Comparison of ENCODE assay signal across 19 mouse cellular contexts in genomic region chr14:47799564-47799963, GRCm38 (mm10).
DNase-seq lines count a peak whose midpoint lies in the region; ATAC-seq and TF ChIP-seq lines count a peak whose summit lies in the region.
"Had no signal": no experiment of that assay in that cellular context is flagged by ENCODE, and none has a peak within 500 bp of the region (broad histone marks: within the 10 kb centered on the region; RNA-seq: fewer than 3 reads in every experiment).

No protein-coding gene starts in this region.

- no peaks in the 10 kb centered on the region for H3K27me3 ChIP-seq in intestine, embryonic 16.5 days (replicated peaks; ENCODE audit: control insufficient read depth, insufficient read depth, low read length)
- H3K27me3 ChIP-seq in lung, embryonic 14.5 days (ENCODE audit: insufficient read depth, low read length): no peaks in the 10 kb centered on the region
- H3K27me3 ChIP-seq in hindbrain, embryonic 16.5 days (replicated peaks; ENCODE audit: control insufficient read depth, insufficient read depth, low read length): no peaks in the 10 kb centered on the region
- H3K27me3 ChIP-seq: forebrain, embryonic 15.5 days; heart, embryonic 13.5 days; liver, embryonic 13.5 days; megakaryocyte, embryonic 14.5 days; stomach, embryonic 15.5 days had no signal

- no peak overlapping the region for H3K27ac ChIP-seq in intestine, embryonic 16.5 days (ENCODE audit: low read length)
- peak overlapping the region; percentile 48; the same call in 1 of the 2 replicates for H3K27ac ChIP-seq in lung, embryonic 14.5 days (ENCODE audit: low read depth)
- H3K27ac ChIP-seq in hindbrain, embryonic 16.5 days (ENCODE audit: low read depth, low read length): no peak overlapping the region
- H3K27ac ChIP-seq: forebrain, embryonic 15.5 days; heart, embryonic 13.5 days; hindbrain, postnatal 0 days; liver, embryonic 13.5 days; stomach, embryonic 15.5 days had no signal

- DNase-seq in kidney, postnatal 36 days: peak; percentile 19 to 39
- no peak for DNase-seq in kidney, adult 9 months
- DNase-seq in lung, embryonic 14.5 days: peak; percentile 92
- peak; percentile 56 to 62 for DNase-seq in lung, postnatal 4 days
- DNase-seq in left cerebral cortex, adult 11 months (ENCODE audit: low spot score): no peak
- DNase-seq: cerebellum, postnatal 14 days; embryo, embryonic 11 days; heart, postnatal 4 days; liver, embryonic 13.5 days; right cerebral cortex, adult 18-20 months; spleen, adult 18-20 months had no signal

- TF ChIP-seq CTCF in lung, embryonic 14.5 days (IDR thresholded peaks at IDR 0.05; ENCODE audit: low read depth): no peak

- no peak overlapping the region for H3K4me3 ChIP-seq in intestine, embryonic 16.5 days (ENCODE audit: low read length)
- H3K4me3 ChIP-seq in lung, embryonic 14.5 days (ENCODE audit: low read depth, low read length): no peak overlapping the region
- H3K4me3 ChIP-seq in hindbrain, embryonic 16.5 days (ENCODE audit: low read length): no peak overlapping the region
- H3K4me3 ChIP-seq: forebrain, embryonic 15.5 days; heart, embryonic 13.5 days; liver, embryonic 13.5 days; megakaryocyte, embryonic 14.5 days; stomach, embryonic 15.5 days had no signal

- H3K9me3 ChIP-seq in intestine, embryonic 16.5 days (ENCODE audit: control insufficient read depth, low read length): no peaks in the 10 kb centered on the region
- H3K9me3 ChIP-seq in lung, embryonic 14.5 days (ENCODE audit: low read depth, low read length): no peaks in the 10 kb centered on the region
- no peaks in the 10 kb centered on the region for H3K9me3 ChIP-seq in hindbrain, embryonic 16.5 days (ENCODE audit: control insufficient read depth, low read length)
- H3K9me3 ChIP-seq: forebrain, embryonic 15.5 days; liver, embryonic 13.5 days; megakaryocyte, embryonic 14.5 days; stomach, embryonic 15.5 days had no signal

- no peak overlapping the region for H3K9ac ChIP-seq in intestine, embryonic 16.5 days (ENCODE audit: low read depth, low read length)
- no peak overlapping the region for H3K9ac ChIP-seq in lung, embryonic 14.5 days
- no peak overlapping the region for H3K9ac ChIP-seq in hindbrain, embryonic 16.5 days (ENCODE audit: low read depth, low read length)
- H3K9ac ChIP-seq: forebrain, embryonic 15.5 days; heart, embryonic 13.5 days; liver, embryonic 13.5 days; stomach, embryonic 15.5 days had no signal

- no peak overlapping the region for H3K4me2 ChIP-seq in intestine, embryonic 16.5 days (ENCODE audit: low read depth, low read length)
- no peak overlapping the region for H3K4me2 ChIP-seq in lung, embryonic 14.5 days
- no peak overlapping the region for H3K4me2 ChIP-seq in hindbrain, embryonic 16.5 days (ENCODE audit: low read length)
- H3K4me2 ChIP-seq: forebrain, embryonic 15.5 days; heart, embryonic 13.5 days; liver, embryonic 13.5 days; stomach, embryonic 15.5 days had no signal

- H3K4me1 ChIP-seq in intestine, embryonic 16.5 days (ENCODE audit: control insufficient read depth, insufficient read depth, low read length): peaks cover 8% of the 10 kb centered on the region
- H3K4me1 ChIP-seq in lung, embryonic 14.5 days (ENCODE audit: insufficient read depth): peaks cover 4% of the 10 kb centered on the region; the same call in 1 of the 2 replicates
- no peaks in the 10 kb centered on the region for H3K4me1 ChIP-seq in hindbrain, embryonic 16.5 days (ENCODE audit: control insufficient read depth, insufficient read depth, low read depth, low read length)
- H3K4me1 ChIP-seq: forebrain, embryonic 15.5 days; heart, embryonic 13.5 days; liver, embryonic 13.5 days; megakaryocyte, embryonic 14.5 days; stomach, embryonic 15.5 days had no signal

- 20% methylated on average over 2 of the region's 2 CpGs for WGBS in intestine, embryonic 16.5 days
- 9% methylated on average over 2 of the region's 2 CpGs for WGBS in lung, embryonic 14.5 days
- WGBS in hindbrain, embryonic 16.5 days: 48% methylated on average over 2 of the region's 2 CpGs

- peak; percentile 64; the same call in 1 of the 2 replicates for ATAC-seq in intestine, embryonic 16.5 days
- peak; percentile 72 for ATAC-seq in lung, embryonic 14.5 days (ENCODE audit: insufficient read depth)
- no peak for ATAC-seq in hindbrain, embryonic 16.5 days
- ATAC-seq: forebrain, embryonic 15.5 days; hindbrain, postnatal 0 days; midbrain, embryonic 16.5 days had no signal

- no peaks in the 10 kb centered on the region for H3K36me3 ChIP-seq in intestine, embryonic 16.5 days (ENCODE audit: control insufficient read depth, insufficient read depth, low read length)
- no peaks in the 10 kb centered on the region for H3K36me3 ChIP-seq in lung, embryonic 14.5 days (ENCODE audit: insufficient read depth)
- no peaks in the 10 kb centered on the region for H3K36me3 ChIP-seq in hindbrain, embryonic 16.5 days (ENCODE audit: control insufficient read depth, insufficient read depth, low read length)
- H3K36me3 ChIP-seq: forebrain, embryonic 15.5 days; heart, embryonic 13.5 days; liver, embryonic 13.5 days; stomach, embryonic 15.5 days had no signal

Comparison
In these comparisons a context has a peak if more than half of its experiments do, and no peak if none do; other contexts are left out.
1. DNase-seq: peak in kidney, postnatal 36 days (2 of 2), lung, embryonic 14.5 days (single experiment) and lung, postnatal 4 days (2 of 2); none in kidney, adult 9 months (single experiment) and left cerebral cortex, adult 11 months (single experiment).